Mouse (Mus musculus) megakaryocyte, embryonic 14.5 days (primary cell): ENCODE results near the gene Gpr142. TPM values are rescaled to one million over a fixed set of nuclear protein-coding genes. Genes with fewer than 3 reads are reported as not detected.
A peak's percentile ranks its signal among the peaks of the same experiment; 100 is the strongest.

Experiments
- H3K27me3 ChIP-seq: replicated peaks from 2 replicates; pipeline ENCODE3; 2012; ENCODE audit warnings: inconsistent platforms
- H3K36me3 ChIP-seq: replicated peaks from 2 replicates; pipeline ENCODE3; 2012; ENCODE audit warnings: low read length, inconsistent platforms, mixed read lengths
- H3K4me1 ChIP-seq: 2 replicates; pipeline ENCODE4 v1.6.1; 2012; ENCODE audit warnings: inconsistent platforms
- H3K4me3 ChIP-seq: replicated peaks from 2 replicates; pipeline ENCODE3; 2012; ENCODE audit warnings: moderate library complexity, mild to moderate bottlenecking, inconsistent platforms
- H3K9me3 ChIP-seq: 2 replicates; pipeline ENCODE4 v1.6.1; 2012; ENCODE audit warnings: inconsistent platforms
- FLI1 ChIP-seq: IDR thresholded peaks from 2 replicates; pipeline ENCODE4 v1.6.1; 2012; ENCODE audit warnings: low read length, inconsistent platforms, mixed read lengths
- GATA1 ChIP-seq: IDR thresholded peaks from 3 replicates; pipeline ENCODE4 v1.6.1; 2012; ENCODE audit warnings: mixed read lengths, low read length, inconsistent platforms, borderline replicate concordance
- polyA plus RNA-seq: library from polyadenylated mRNA; stranded (reverse); fragments of >175 nt; gene quantifications from 2 replicates; pipeline ENCODE4 v1.2.3, GENCODE M21; 2012; ENCODE audit warnings: low replicate concordance; ENCODE audit not compliant: insufficient read depth

Gpr142 gene
- polyA plus RNA-seq, result not detected in 2 replicates

DNA sequence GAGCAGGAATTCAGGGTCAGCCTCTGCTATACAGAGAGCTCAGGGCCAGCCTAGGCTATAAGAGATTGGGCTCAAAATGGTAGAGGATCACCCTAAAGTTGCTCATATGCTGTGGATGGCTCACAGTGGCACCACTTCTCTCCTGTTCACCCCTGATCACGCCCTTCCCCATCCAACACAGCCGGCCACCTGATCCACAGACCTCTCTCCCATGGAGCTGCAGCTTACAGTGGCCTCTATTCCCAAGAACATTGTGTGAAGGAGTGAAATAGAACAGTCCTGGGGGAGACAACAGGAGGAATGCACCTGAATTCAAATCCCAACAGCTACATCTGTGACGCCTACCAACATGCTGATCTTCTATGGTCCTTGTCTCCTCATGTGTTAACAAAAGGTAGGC is at the start of gene Gpr142:
Gene Gpr142 (plus strand): TSS at position 301 of the 400 bp plus-strand sequence.
- Histone ChIP-seq H3K36me3 (no peaks in the 10 kb centered on the region), H3K4me3 (no peak within 1 kb of the TSS), H3K4me1 (peaks cover 44% of the 10 kb centered on the region), H3K27me3 (peaks cover 78% of the 10 kb centered on the region), H3K9me3 (peaks cover 12% of the 10 kb centered on the region)
- TF ChIP-seq FLI1 (no peak), GATA1 (no peak)

DNA sequence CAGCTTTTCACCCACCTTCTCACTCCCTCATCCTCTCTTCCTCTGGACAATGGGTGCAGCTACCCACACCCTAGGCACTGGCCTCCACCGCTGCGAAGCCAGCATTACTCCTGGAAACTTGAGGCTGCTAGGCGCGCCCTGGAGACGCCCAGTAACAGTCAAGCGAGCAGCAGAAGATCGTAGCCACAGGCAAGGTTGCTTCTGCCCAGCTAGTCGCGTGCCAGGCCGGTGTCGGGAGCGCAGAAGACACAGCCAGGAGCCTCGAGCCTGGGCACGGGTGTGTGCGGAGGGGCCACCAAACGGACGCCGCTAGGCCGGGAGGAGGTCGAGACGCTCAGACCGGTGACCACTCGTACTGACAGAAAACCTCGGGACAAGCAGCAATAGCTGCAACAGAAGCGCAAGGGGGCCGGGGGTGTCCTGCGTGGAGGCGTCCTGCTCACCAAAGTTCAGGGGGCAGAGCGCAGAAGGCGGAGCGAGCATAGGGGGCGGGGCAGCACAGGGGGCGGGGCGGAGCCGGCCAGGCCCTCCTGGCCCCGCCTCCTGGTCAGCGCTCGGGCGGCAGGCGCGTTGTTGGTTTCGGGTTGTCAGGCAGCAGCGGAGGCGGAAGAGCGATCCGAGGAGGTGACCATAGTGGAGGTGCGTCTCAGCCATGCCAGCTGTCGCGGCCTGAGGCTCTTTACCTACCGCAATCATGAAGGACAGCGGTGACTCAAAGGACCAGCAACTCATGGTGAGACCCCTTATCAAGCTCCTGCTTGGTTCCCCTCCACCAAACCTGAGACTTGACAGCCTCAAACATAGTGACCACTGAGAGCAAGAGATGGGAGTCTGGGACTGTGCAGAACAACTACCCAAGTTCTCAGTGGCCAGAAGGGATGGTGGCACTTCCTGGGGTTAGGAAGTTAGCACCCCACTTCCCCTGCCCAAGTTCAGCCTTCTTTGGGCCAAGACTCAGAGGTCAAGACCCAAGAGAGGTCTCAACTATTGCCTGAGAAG is 33.6 kb upstream of the Gpr142 start, which contains the start of gene Kif19a:
Gene Kif19a (plus strand): TSS at position 569 of the 999 bp plus-strand sequence.
- TF ChIP-seq GATA1 (no peak), FLI1 (no peak)
- Histone ChIP-seq H3K36me3 (no peaks in the 10 kb centered on the region), H3K27me3 (peaks cover 75% of the 10 kb centered on the region), H3K4me3 (peak within 1 kb of the TSS; percentile 91), H3K4me1 (peaks cover 41% of the 10 kb centered on the region), H3K9me3 (no peaks in the 10 kb centered on the region)

DNA sequence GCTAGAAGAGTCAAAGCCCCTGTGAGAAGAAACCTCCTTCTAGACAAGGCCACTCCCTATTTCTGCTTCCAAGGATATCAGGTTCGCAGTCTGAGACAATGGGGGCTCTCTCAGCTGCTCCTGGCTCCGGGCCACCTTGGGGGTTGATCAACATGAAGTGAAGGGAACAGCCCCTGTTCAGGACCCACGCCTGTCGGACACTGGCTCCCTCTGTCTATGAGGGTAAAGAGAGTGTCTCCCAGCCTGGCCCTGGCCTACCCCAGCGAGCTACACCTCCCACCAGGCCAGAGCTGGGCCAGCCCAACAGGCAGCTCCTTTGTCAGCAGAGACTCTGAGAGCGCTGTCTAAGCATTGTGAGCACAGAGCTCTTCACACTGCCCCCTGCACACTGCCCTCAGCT is 28.8 kb upstream of the Gpr142 start:
- Histone ChIP-seq H3K27me3 (peaks cover 85% of the 10 kb centered on the region), H3K4me3 (no peak overlapping the region), H3K4me1 (peaks cover 23% of the 10 kb centered on the region), H3K36me3 (no peaks in the 10 kb centered on the region), H3K9me3 (no peaks in the 10 kb centered on the region)
- TF ChIP-seq GATA1, result no peak
- TF ChIP-seq FLI1, result no peak

DNA sequence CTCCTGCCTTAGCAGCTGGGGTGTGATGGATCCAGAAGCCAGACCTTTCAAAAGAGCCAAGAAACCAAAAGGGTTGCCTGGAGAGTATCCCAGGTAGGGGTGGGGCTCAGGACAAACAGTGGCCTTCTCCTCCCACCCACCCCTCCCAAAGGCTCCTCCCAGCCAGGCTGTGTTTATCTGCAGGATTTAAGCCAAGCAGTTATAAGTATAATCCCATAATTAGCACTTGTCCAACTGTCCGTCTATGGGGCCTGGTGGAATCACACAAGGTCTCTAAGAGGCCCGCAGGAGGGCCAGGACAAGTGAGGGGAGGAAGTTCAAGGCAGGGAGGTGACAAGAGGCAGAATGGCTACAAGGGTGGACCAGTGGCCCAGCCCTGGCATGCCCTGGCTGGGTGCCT is 26.8 kb upstream of the Gpr142 start:
- Histone ChIP-seq H3K4me1 (peaks cover 3% of the 10 kb centered on the region), H3K27me3 (peaks cover 87% of the 10 kb centered on the region), H3K9me3 (no peaks in the 10 kb centered on the region), H3K4me3 (no peak overlapping the region), H3K36me3 (no peaks in the 10 kb centered on the region)
- no peak for TF ChIP-seq FLI1

DNA sequence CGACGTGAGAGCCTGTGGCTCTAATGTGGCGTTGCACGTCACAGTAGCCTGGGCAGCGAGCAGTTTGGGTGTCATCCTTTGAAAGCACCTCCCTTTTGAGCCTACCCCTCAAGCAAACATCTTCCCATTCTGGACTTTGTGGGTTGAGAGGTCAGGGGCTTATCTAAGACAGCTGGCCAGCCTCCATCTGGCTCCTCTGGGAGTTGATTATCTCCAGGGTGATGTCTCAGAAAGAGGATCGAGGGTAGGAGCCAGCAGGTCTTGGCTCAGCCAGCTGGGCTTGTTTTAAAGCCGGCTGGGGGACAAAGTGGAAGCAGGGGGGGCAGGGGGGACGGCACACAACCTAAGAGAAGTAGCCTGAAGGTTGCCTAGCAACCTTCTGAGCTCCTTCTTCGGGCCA is 18.6 kb upstream of the Gpr142 start:
- H3K27me3 ChIP-seq, result peaks cover 100% of the 10 kb centered on the region
- H3K36me3 ChIP-seq, result no peaks in the 10 kb centered on the region
- no peak overlapping the region for H3K4me3 ChIP-seq
- peaks cover 18% of the 10 kb centered on the region for H3K4me1 ChIP-seq
- H3K9me3 ChIP-seq, result no peaks in the 10 kb centered on the region
- TF ChIP-seq FLI1 (no peak), GATA1 (no peak)

DNA sequence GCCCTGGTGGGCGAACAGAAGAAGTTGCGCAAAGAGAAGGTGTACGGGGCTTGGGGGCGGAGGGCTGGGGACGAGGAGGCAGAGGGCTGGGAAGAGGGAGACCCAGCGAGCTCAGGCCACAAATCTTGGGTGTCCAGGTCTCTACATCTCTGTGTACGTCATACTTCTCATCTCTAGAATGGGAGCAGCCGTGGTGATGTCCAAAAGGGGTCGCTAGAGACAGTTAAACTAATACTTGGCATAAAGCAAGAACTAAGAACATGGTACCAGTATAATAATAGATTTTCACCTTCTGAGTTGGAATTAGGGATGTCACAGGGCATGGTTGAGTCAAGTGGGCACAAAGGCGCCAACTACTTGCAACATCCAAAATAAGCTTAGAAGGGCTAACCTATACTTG is 12.8 kb upstream of the Gpr142 start:
- H3K27me3 ChIP-seq, result peaks cover 100% of the 10 kb centered on the region
- peaks cover 3% of the 10 kb centered on the region; the same call in 1 of the 2 replicates for H3K9me3 ChIP-seq
- H3K36me3 ChIP-seq, result no peaks in the 10 kb centered on the region
- H3K4me3 ChIP-seq, result peak overlapping the region; percentile 69
- no peak for TF ChIP-seq FLI1
- TF ChIP-seq GATA1, result no peak
- peaks cover 26% of the 10 kb centered on the region for H3K4me1 ChIP-seq

DNA sequence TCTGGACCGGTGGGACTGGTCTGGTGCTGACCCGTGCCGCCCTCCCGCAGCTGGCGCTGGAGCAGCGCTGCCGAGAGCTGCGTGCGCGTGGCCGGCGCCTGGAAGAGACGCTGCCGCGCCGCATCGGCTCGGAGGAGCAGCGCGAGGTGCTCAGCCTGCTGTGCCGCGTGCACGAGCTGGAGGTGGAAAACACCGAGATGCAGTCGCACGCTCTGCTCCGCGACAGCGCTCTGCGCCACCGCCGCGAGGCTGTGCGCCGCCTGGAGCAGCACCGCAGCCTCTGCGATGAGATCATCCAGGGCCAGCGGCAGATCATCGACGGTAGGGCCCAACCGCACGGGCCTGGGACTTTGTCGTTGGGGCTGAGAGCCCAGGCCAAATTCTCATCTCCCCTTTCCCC is 12.4 kb upstream of the Gpr142 start:
- H3K27me3 ChIP-seq, result peaks cover 100% of the 10 kb centered on the region
- peaks cover 3% of the 10 kb centered on the region; the same call in 1 of the 2 replicates for H3K9me3 ChIP-seq
- TF ChIP-seq GATA1, result no peak
- no peak for TF ChIP-seq FLI1
- H3K36me3 ChIP-seq, result no peaks in the 10 kb centered on the region
- peak overlapping the region; percentile 69 for H3K4me3 ChIP-seq
- H3K4me1 ChIP-seq, result peaks cover 28% of the 10 kb centered on the region

DNA sequence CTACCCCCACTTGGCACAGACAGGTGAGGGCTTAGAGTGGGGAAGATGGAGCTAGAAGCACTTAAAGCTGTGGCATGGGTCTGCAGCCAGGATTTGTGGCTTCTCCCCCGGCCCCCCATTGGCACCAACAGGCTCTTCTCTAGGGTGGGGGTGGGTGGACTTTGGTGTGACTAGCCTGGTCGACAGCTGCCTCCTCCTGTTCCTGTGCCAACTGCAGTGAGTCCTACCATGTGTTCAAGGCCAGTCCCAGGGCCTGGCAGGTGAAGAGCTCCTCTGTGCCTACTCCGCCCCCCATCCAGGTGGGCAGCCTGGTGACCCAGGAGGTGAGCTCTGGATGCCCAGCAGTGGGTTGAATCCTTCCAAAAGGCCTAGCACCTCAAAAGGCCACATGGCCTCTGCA is 11.1 kb upstream of the Gpr142 start:
- no peak overlapping the region for H3K4me3 ChIP-seq
- TF ChIP-seq FLI1 (no peak), GATA1 (no peak)
- peaks cover 3% of the 10 kb centered on the region; the same call in 1 of the 2 replicates for H3K9me3 ChIP-seq
- H3K36me3 ChIP-seq, result no peaks in the 10 kb centered on the region
- H3K27me3 ChIP-seq, result peaks cover 100% of the 10 kb centered on the region
- H3K4me1 ChIP-seq, result peaks cover 39% of the 10 kb centered on the region

DNA sequence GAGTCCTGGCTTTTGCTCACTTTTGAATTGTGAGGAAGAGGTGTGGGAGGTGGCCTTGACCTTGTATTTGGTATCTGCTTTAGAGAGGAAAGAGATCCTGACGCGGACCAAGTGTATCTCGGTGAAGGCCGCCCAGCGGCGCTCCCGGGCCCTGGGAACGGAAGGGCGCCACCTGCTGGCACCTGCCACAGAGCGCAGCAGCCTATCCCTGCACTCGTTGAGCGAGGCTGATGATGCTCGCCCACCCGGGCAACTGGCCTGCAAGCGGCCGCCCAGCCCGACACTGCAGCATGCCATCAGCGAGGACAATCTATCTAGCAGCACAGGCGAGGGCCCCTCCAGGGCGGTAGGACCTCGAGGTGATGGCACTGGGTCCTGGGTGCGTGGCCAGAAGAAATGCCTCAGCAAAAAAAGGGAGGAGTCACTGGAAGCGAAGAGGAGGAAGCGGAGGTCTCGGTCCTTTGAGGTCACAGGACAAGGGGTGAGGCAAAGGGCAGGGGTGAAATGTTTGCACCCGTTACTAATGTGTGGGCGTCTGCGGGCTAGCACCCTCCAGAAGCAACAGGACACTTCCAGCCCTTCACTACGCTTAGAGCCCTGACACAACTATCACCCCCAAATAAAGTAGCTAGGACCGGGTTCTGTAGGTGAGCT is 9.5 kb upstream of the Gpr142 start:
- H3K4me1 ChIP-seq, result peaks cover 51% of the 10 kb centered on the region
- H3K4me3 ChIP-seq, result peak overlapping the region; percentile 51
- H3K36me3 ChIP-seq, result no peaks in the 10 kb centered on the region
- H3K27me3 ChIP-seq, result peaks cover 100% of the 10 kb centered on the region
- TF ChIP-seq GATA1 (no peak), FLI1 (no peak)
- peaks cover 3% of the 10 kb centered on the region; the same call in 1 of the 2 replicates for H3K9me3 ChIP-seq
